In the genomic region with DNA sequence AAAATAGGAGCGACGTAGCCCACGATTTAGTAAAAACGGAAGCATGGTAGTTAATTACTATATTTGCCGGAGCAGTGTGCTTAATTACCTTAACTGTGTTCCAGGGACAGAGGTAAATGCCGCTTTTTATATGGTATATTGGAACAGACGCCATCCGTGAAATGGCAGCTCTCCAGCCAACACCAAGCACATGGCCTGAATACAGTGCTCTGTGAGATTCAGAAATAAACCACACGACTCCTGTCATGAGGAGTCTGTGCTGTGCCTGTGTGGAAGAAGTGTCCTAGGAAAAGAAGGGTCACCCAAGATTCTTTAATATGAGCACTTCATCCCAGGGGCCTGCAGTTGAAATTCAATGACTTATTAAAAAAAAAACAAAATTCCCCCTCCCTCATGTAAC, we compare ENCODE assay signal across 15 mouse cellular contexts.
"Had no signal": no experiment of that assay in that cellular context is flagged by ENCODE, and none has a peak within 500 bp of the region (broad histone marks: within the 10 kb centered on the region; RNA-seq: fewer than 3 reads in every experiment).

No protein-coding gene starts in this region.

- H3K4me2 ChIP-seq: neural tube, embryonic 15.5 days; stomach, embryonic 15.5 days had no signal

- H3K27me3 ChIP-seq: neural tube, embryonic 15.5 days; stomach, embryonic 15.5 days had no signal

- DNase-seq: retina, postnatal 1 day; right cerebral cortex, adult 18-20 months; right cerebral cortex, postnatal 14 days; right cerebral cortex, postnatal 25 days; right cerebral cortex, postnatal 4 days; spleen, adult 18-20 months; thymus, adult 18-20 months; thymus, adult 2 months; thymus, postnatal 14 days; thymus, postnatal 25 days; thymus, postnatal 36 days; thymus, postnatal 4 days had no signal

- H3K27ac ChIP-seq: neural tube, embryonic 15.5 days; stomach, embryonic 15.5 days; stomach, postnatal 0 days had no signal

- H3K9me3 ChIP-seq: neural tube, embryonic 15.5 days had no signal

- H3K4me1 ChIP-seq: neural tube, embryonic 15.5 days; stomach, embryonic 15.5 days had no signal

- H3K4me3 ChIP-seq: neural tube, embryonic 15.5 days; stomach, embryonic 15.5 days had no signal

- H3K9ac ChIP-seq: neural tube, embryonic 15.5 days; stomach, embryonic 15.5 days had no signal
